Mouse (Mus musculus): ENCODE results near the gene Myo18a.

GRCm38 (mm10) chr11:77896480-77896819 is 133.4 kb downstream of the Myo18a start:
- TF ChIP-seq CTCF (IDR thresholded peaks at IDR 0.05; ENCODE audit: borderline replicate concordance, extremely low read depth, insufficient read depth, insufficient read length) (no peak), POLR2A (IDR thresholded peaks at IDR 0.05; ENCODE audit: borderline replicate concordance, extremely low read depth, insufficient read depth, insufficient read length, poor library complexity, severe bottlenecking) (no peak)
